Mouse (Mus musculus) ES-E14 (cell line): Measurements from ENCODE around the gene Igsf9b.

Source experiments
- CHD2 ChIP-seq: IDR thresholded peaks from 2 replicates; pipeline ENCODE4 v1.6.1; 2014; ENCODE audit warnings: mild to moderate bottlenecking, low read depth, low read length, inconsistent platforms
- HCFC1 ChIP-seq: IDR thresholded peaks from 2 replicates; pipeline ENCODE4 v1.6.1; 2012; ENCODE audit warnings: low read length, inconsistent platforms, borderline replicate concordance; ENCODE audit not compliant: insufficient read depth
- MAFK ChIP-seq: IDR thresholded peaks from 2 replicates; pipeline ENCODE4 v1.6.1; 2014; ENCODE audit warnings: mild to moderate bottlenecking, low read depth, low read length, inconsistent platforms; ENCODE audit not compliant: insufficient read depth
- ZC3H11A ChIP-seq: IDR thresholded peaks from 2 replicates; pipeline ENCODE4 v1.6.1; 2012; ENCODE audit warnings: low read depth, mild to moderate bottlenecking, inconsistent platforms, low read length, borderline replicate concordance
- ZNF384 ChIP-seq: IDR thresholded peaks from 2 replicates; pipeline ENCODE4 v1.6.1; 2012; ENCODE audit warnings: low read depth, low read length, inconsistent platforms

DNA sequence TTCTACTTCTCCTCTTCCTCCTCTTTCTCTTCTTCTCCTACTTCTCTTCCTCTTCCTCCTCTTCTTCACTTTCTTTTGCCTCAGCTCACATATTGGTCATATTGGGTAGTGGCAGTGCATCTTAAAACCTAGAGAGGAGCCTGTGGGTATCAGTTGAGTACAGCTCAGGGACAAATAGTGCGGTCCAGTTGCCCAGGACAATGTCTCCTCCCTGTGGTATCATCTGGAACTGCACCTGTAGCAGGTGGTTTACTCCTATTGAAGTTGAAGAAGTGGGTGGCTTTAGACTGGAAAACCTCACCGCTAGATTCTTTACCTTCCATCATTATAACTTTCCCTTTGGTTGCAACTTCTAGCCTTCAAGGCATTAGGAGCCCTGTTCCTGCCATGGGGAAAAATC lies 26.9 kb downstream of the Igsf9b start:
- TF ChIP-seq CHD2 (no peak), HCFC1 (no peak), MAFK (no peak), ZC3H11A (peak; percentile 73), ZNF384 (no peak)
